Mouse (Mus musculus) hematopoietic multipotent progenitor cell, adult 10-12 weeks (in vitro differentiated cells): ENCODE measurements around the gene Gm49342. TPM values are rescaled to one million over a fixed set of nuclear protein-coding genes. Genes with fewer than 3 reads are reported as not detected.

Experiments used
- polyA plus RNA-seq: library from polyadenylated mRNA; stranded (reverse); fragments of >175 nt; gene quantifications from 2 replicates; pipeline ENCODE4 v1.2.3, GENCODE M21; 2012; ENCODE audit warnings: low replicate concordance

Gm49342 gene
- polyA plus RNA-seq, result 1.7 TPM in 1 of 2 replicates, not detected in the other

GRCm38 (mm10) chr14:50943932-50944667, at the start of gene Gm49342:
Gene Gm49342 (plus strand): TSS chr14:50944517.

GRCm38 (mm10) chr14:50897374-50897765, 46.9 kb upstream of the Gm49342 start, which contains the start of gene Klhl33:
Gene Klhl33 (minus strand): TSS chr14:50897507.

GRCm38 (mm10) chr14:50924281-50925064, 19.8 kb upstream of the Gm49342 start, which contains the start of the genes Osgep and Apex1:
Gene Osgep (minus strand): TSS chr14:50924893.
Gene Apex1 (plus strand): TSS chr14:50924968.

GRCm38 (mm10) chr14:50930754-50931492, 13.4 kb upstream of the Gm49342 start, which contains the start of the genes Pip4p1 and Pnp:
Gene Pip4p1 (minus strand): TSS chr14:50930856.
Gene Pnp (plus strand): TSS chr14:50931082.

GRCm38 (mm10) chr14:50955942-50956508, 11.7 kb downstream of the Gm49342 start, which contains the start of gene Pnp2:
Gene Pnp2 (plus strand): TSS chr14:50955992.

GRCm38 (mm10) chr14:51007152-51007801, 63.0 kb downstream of the Gm49342 start, which contains the start of gene Rnase10:
Gene Rnase10 (plus strand): TSS chr14:51007751.

Other genes with a start within 250 kb of the Gm49342 start
- gene Olfr748, start 237.1 kb upstream of the Gm49342 start, polyA plus RNA-seq, result not detected in 2 replicates
- gene Olfr749, start 199.4 kb upstream of the Gm49342 start, polyA plus RNA-seq, result not detected in 2 replicates
- 9.5 and 54.2 TPM in 2 replicates for gene Ttc5, start 159.0 kb upstream of the Gm49342 start, polyA plus RNA-seq
- gene Ccnb1ip1, start 136.8 kb upstream of the Gm49342 start, polyA plus RNA-seq, result 0.25 TPM in 1 of 2 replicates, not detected in the other
- gene Parp2, start 136.7 kb upstream of the Gm49342 start, polyA plus RNA-seq, result 3.1 and 4.2 TPM in 2 replicates
- 8.1 and 9.7 TPM in 2 replicates for gene Tep1, start 74.0 kb upstream of the Gm49342 start, polyA plus RNA-seq
- gene Klhl33, start 47.0 kb upstream of the Gm49342 start, polyA plus RNA-seq, result 0.11 and 0.61 TPM in 2 replicates
- 23.9 and 61.6 TPM in 2 replicates for gene Osgep, start 19.6 kb upstream of the Gm49342 start, polyA plus RNA-seq
- 20.9 and 45.6 TPM in 2 replicates for gene Apex1, start 19.5 kb upstream of the Gm49342 start, polyA plus RNA-seq
- 151 and 508 TPM in 2 replicates for gene Pip4p1, start 13.7 kb upstream of the Gm49342 start, polyA plus RNA-seq
- 1.7 and 1.8 TPM in 2 replicates for gene Pnp, start 13.4 kb upstream of the Gm49342 start, polyA plus RNA-seq
- gene Pnp2, start 11.5 kb downstream of the Gm49342 start, polyA plus RNA-seq, result not detected in 2 replicates
- not detected in 2 replicates for gene Rnase10, start 63.2 kb downstream of the Gm49342 start, polyA plus RNA-seq
- not detected in 2 replicates for gene Rnase9, start 97.4 kb downstream of the Gm49342 start, polyA plus RNA-seq
- not detected in 2 replicates for gene Rnase11, start 105.6 kb downstream of the Gm49342 start, polyA plus RNA-seq
- 0.40 TPM in 1 of 2 replicates, not detected in the other for gene Rnase12, start 113.1 kb downstream of the Gm49342 start, polyA plus RNA-seq
- not detected in 2 replicates for gene Olfr750, start 129.9 kb downstream of the Gm49342 start, polyA plus RNA-seq
- 0.76 and 1.6 TPM in 2 replicates for gene Rnase4, start 146.6 kb downstream of the Gm49342 start, polyA plus RNA-seq
- gene Ang, start 146.6 kb downstream of the Gm49342 start, polyA plus RNA-seq, result 0.21 TPM in 1 of 2 replicates, not detected in the other
- not detected in 2 replicates for gene Eddm3b, start 169.9 kb downstream of the Gm49342 start, polyA plus RNA-seq
- 7.7 and 15.1 TPM in 2 replicates for gene Rnase6, start 179.4 kb downstream of the Gm49342 start, polyA plus RNA-seq
- gene Rnase1, start 202.3 kb downstream of the Gm49342 start, polyA plus RNA-seq, result not detected in 2 replicates
- gene Rnase2b, start 217.7 kb downstream of the Gm49342 start, polyA plus RNA-seq, result not detected in 2 replicates